Mouse (Mus musculus) forebrain, embryonic 11.5 days (tissue): ENCODE measurements around the gene Tnrc6b. TPM values are rescaled to one million over a fixed set of nuclear protein-coding genes. Genes with fewer than 3 reads are reported as not detected.
A peak's percentile ranks its signal among the peaks of the same experiment; 100 is the strongest.

Source experiments
- ATAC-seq: fragments of 200-750 bp; cut with Nextera tagmentation; replicated peaks from 2 replicates; pipeline ENCODE4 v1.8.0; 2017; ENCODE audit warnings: moderate TSS enrichment; ENCODE audit not compliant: low FRiP score
- DNase-seq: peaks from one replicate; pipeline ENCODE4 v3.0.0-alpha.2; 2017; ENCODE audit warnings: low spot score
- H3K27ac ChIP-seq: fragments of 300-500 bp; sonication (generic); 2 replicates; pipeline ENCODE4 v1.5.1; 2014; ENCODE audit warnings: low read depth, low read length
- H3K27me3 ChIP-seq: fragments of 300-500 bp; sonication (generic); 2 replicates; pipeline ENCODE4 v1.6.1; 2014; ENCODE audit warnings: mild to moderate bottlenecking, low read length, mixed read lengths; ENCODE audit not compliant: control insufficient read depth, insufficient read depth
- H3K36me3 ChIP-seq: fragments of 300-500 bp; sonication (generic); 2 replicates; pipeline ENCODE4 v1.6.1; 2014; ENCODE audit warnings: mild to moderate bottlenecking, low read length, moderate library complexity, mixed read lengths; ENCODE audit not compliant: control insufficient read depth, insufficient read depth
- H3K4me1 ChIP-seq: fragments of 300-500 bp; sonication (generic); replicated peaks from 2 replicates; pipeline ENCODE4 v1.6.1; 2014; ENCODE audit warnings: low read length, mixed read lengths; ENCODE audit not compliant: control insufficient read depth, insufficient read depth
- H3K4me2 ChIP-seq: fragments of 300-500 bp; sonication (generic); 2 replicates; pipeline ENCODE4 v1.6.1; 2014; ENCODE audit warnings: low read depth, mild to moderate bottlenecking, low read length, moderate library complexity, mixed read lengths; ENCODE audit not compliant: severe bottlenecking
- H3K4me3 ChIP-seq: fragments of 300-500 bp; sonication (generic); 2 replicates; pipeline ENCODE4 v1.5.1; 2014; ENCODE audit warnings: low read depth, low read length
- H3K9ac ChIP-seq: fragments of 300-500 bp; sonication (generic); 2 replicates; pipeline ENCODE4 v1.6.1; 2014; ENCODE audit warnings: low read length
- H3K9me3 ChIP-seq: fragments of 300-500 bp; sonication (generic); 2 replicates; pipeline ENCODE4 v1.6.1; 2016; ENCODE audit warnings: low read length, mixed read lengths; ENCODE audit not compliant: control insufficient read depth
- WGBS: fragments of 180-500 bp; shearing (Covaris S2); extraction: QIAGEN DNeasy Blood & Tissue Kit; methylation state at CpG from one replicate; pipeline ENCODE4 v1.1.7; 2014; 5-methylcytosine and 5-hydroxymethylcytosine counted together
- polyA plus RNA-seq: library from polyadenylated mRNA; unstranded; fragments of >200 nt; fragmentation: Nextera tagmentation; extraction: Ambion mirVana; gene quantifications from 2 replicates; pipeline ENCODE4 v1.2.1, GENCODE M21; 2014

Gene Tnrc6b
- polyA plus RNA-seq, 1 experiment from 2014 or later: 23.3 TPM

- H3K9ac ChIP-seq: peak overlapping the region; percentile 80
- DNase-seq (peak; percentile 63), ATAC-seq (peak; percentile 71)
- H3K27me3 ChIP-seq: no peaks in the 10 kb centered on the region
- H3K4me1 ChIP-seq: peaks cover 10% of the 10 kb centered on the region
- no peaks in the 10 kb centered on the region for H3K36me3 ChIP-seq
- H3K4me3 ChIP-seq: peak overlapping the region; percentile 60
- peak overlapping the region; percentile 53 for H3K4me2 ChIP-seq
- no peaks in the 10 kb centered on the region for H3K9me3 ChIP-seq
- WGBS: under 1% methylated on average over 6 of the region's 6 CpGs
- peak overlapping the region; percentile 91 for H3K27ac ChIP-seq
Measured at GRCm38 (mm10) chr15:80797757-80798156, 86.6 kb downstream of the Tnrc6b start.

GRCm38 (mm10) chr15:80798367-80799073 is 87.4 kb downstream of the Tnrc6b start:
- Histone ChIP-seq H3K4me1 (peaks cover 10% of the 10 kb centered on the region), H3K4me2 (peak overlapping the region; percentile 54), H3K27me3 (no peaks in the 10 kb centered on the region), H3K9me3 (no peaks in the 10 kb centered on the region), H3K36me3 (no peaks in the 10 kb centered on the region), H3K4me3 (peak overlapping the region; percentile 60), H3K27ac (peak overlapping the region; percentile 91), H3K9ac (peak overlapping the region; percentile 80)
- ATAC-seq: peak; percentile 88
- WGBS: under 1% methylated on average over 17 of the region's 17 CpGs
- DNase-seq: peak; percentile 88

- DNase-seq: peak; percentile 76
- Histone ChIP-seq H3K27ac (peak overlapping the region; percentile 91), H3K4me3 (peak overlapping the region; percentile 60), H3K27me3 (no peaks in the 10 kb centered on the region), H3K36me3 (no peaks in the 10 kb centered on the region), H3K9ac (peak overlapping the region; percentile 80), H3K9me3 (no peaks in the 10 kb centered on the region), H3K4me2 (peak overlapping the region; percentile 54), H3K4me1 (peaks cover 10% of the 10 kb centered on the region)
- peak; percentile 59 for ATAC-seq
- under 1% methylated on average over 10 of the region's 10 CpGs for WGBS
Measured at GRCm38 (mm10) chr15:80799074-80799633, 88.0 kb downstream of the Tnrc6b start.

GRCm38 (mm10) chr15:80799634-80800137 is 88.6 kb downstream of the Tnrc6b start:
- H3K27me3 ChIP-seq: no peaks in the 10 kb centered on the region
- ATAC-seq (peak; percentile 70), DNase-seq (peak; percentile 84)
- H3K4me3 ChIP-seq: peak overlapping the region; percentile 60
- H3K9ac ChIP-seq: peak overlapping the region; percentile 80
- H3K9me3 ChIP-seq: no peaks in the 10 kb centered on the region
- WGBS: under 1% methylated on average over 10 of the region's 10 CpGs
- H3K4me1 ChIP-seq: peaks cover 10% of the 10 kb centered on the region
- H3K27ac ChIP-seq: peak overlapping the region; percentile 91
- no peaks in the 10 kb centered on the region for H3K36me3 ChIP-seq
- peak overlapping the region; percentile 54 for H3K4me2 ChIP-seq

GRCm38 (mm10) chr15:80800201-80800600 is 89.1 kb downstream of the Tnrc6b start:
- H3K4me2 ChIP-seq: peak overlapping the region; percentile 54
- H3K4me3 ChIP-seq: peak overlapping the region; percentile 60
- H3K4me1 ChIP-seq: peaks cover 10% of the 10 kb centered on the region
- H3K36me3 ChIP-seq: no peaks in the 10 kb centered on the region
- peak overlapping the region; percentile 91; the same call in 1 of the 2 replicates for H3K27ac ChIP-seq
- no peak for ATAC-seq
- H3K9me3 ChIP-seq: no peaks in the 10 kb centered on the region
- peak overlapping the region; percentile 29; the same call in 1 of the 2 replicates for H3K9ac ChIP-seq
- no peaks in the 10 kb centered on the region for H3K27me3 ChIP-seq
- WGBS: 6% methylated on average over 3 of the region's 3 CpGs
- no peak for DNase-seq

- ATAC-seq: no peak
- no peak for DNase-seq
Measured at GRCm38 (mm10) chr15:80800765-80801164, 89.7 kb downstream of the Tnrc6b start.

GRCm38 (mm10) chr15:80801597-80801996 is 90.5 kb downstream of the Tnrc6b start:
- H3K4me3 ChIP-seq: no peak overlapping the region
- ATAC-seq (no peak), DNase-seq (no peak)
- H3K36me3 ChIP-seq: no peaks in the 10 kb centered on the region
- no peak overlapping the region for H3K9ac ChIP-seq
- H3K27me3 ChIP-seq: no peaks in the 10 kb centered on the region
- H3K9me3 ChIP-seq: no peaks in the 10 kb centered on the region
- peaks cover 10% of the 10 kb centered on the region for H3K4me1 ChIP-seq
- H3K27ac ChIP-seq: no peak overlapping the region
- H3K4me2 ChIP-seq: peak overlapping the region; percentile 54; the same call in 1 of the 2 replicates
- 56% methylated on average over 1 of the region's 1 CpGs for WGBS

More at GRCm38 (mm10) chr15:80800765-80801164, 89.7 kb downstream of the Tnrc6b start:
- no peaks in the 10 kb centered on the region for H3K27me3 ChIP-seq
- H3K4me1 ChIP-seq: peaks cover 10% of the 10 kb centered on the region
- no peak overlapping the region; the same call in 1 of the 2 replicates for H3K27ac ChIP-seq
- no peaks in the 10 kb centered on the region for H3K36me3 ChIP-seq
- H3K9ac ChIP-seq: peak overlapping the region; percentile 46
- no peaks in the 10 kb centered on the region for H3K9me3 ChIP-seq
- H3K4me2 ChIP-seq: peak overlapping the region; percentile 54
- WGBS: 15% methylated on average over 4 of the region's 4 CpGs
- H3K4me3 ChIP-seq: peak overlapping the region; percentile 60

- H3K27me3 ChIP-seq: no peaks in the 10 kb centered on the region
- H3K9me3 ChIP-seq: no peaks in the 10 kb centered on the region
- H3K9ac ChIP-seq: no peak overlapping the region
- no peak for ATAC-seq
- WGBS: 88% methylated on average over 5 of the region's 5 CpGs
- DNase-seq: no peak
- H3K4me2 ChIP-seq: no peak overlapping the region
- H3K27ac ChIP-seq: no peak overlapping the region
- H3K4me3 ChIP-seq: no peak overlapping the region
- no peaks in the 10 kb centered on the region for H3K36me3 ChIP-seq
- no peaks in the 10 kb centered on the region for H3K4me1 ChIP-seq
Measured at GRCm38 (mm10) chr15:80807162-80807561, 96.0 kb downstream of the Tnrc6b start.
